Mouse (Mus musculus) lung, embryonic 16.5 days (tissue): ENCODE measurements around the gene Vmn1r123. TPM values are rescaled to one million over a fixed set of nuclear protein-coding genes. Genes with fewer than 3 reads are reported as not detected.
"Not testable (repeated sequence)": the region's sequence is repeated elsewhere in the genome, so short reads cannot be mapped to it uniquely, and the experiment has no call there.

Source experiments
- ATAC-seq: fragments of 200-750 bp; cut with Nextera tagmentation; 2 replicates; pipeline ENCODE4 v1.8.0; 2017; ENCODE audit warnings: low read depth, mild to moderate bottlenecking, moderate library complexity
- H3K27ac ChIP-seq: fragments of 300-500 bp; sonication (generic); 2 replicates; pipeline ENCODE4 v1.5.1; 2014; ENCODE audit warnings: mild to moderate bottlenecking, control low read depth, low read length
- H3K27me3 ChIP-seq: fragments of 300-500 bp; sonication (generic); 2 replicates; pipeline ENCODE4 v1.6.1; 2014; ENCODE audit warnings: low read depth, low read length, mixed read lengths; ENCODE audit not compliant: control insufficient read depth, insufficient read depth
- H3K36me3 ChIP-seq: fragments of 300-500 bp; sonication (generic); 2 replicates; pipeline ENCODE4 v1.6.1; 2014; ENCODE audit warnings: low read length; ENCODE audit not compliant: control insufficient read depth, insufficient read depth
- H3K4me1 ChIP-seq: fragments of 300-500 bp; sonication (generic); replicated peaks from 2 replicates; pipeline ENCODE4 v1.6.1; 2014; ENCODE audit warnings: low read length, mixed read lengths; ENCODE audit not compliant: control insufficient read depth, insufficient read depth
- H3K4me2 ChIP-seq: fragments of 300-500 bp; sonication (generic); 2 replicates; pipeline ENCODE4 v1.6.1; 2014; ENCODE audit warnings: low read depth, low read length, control low read depth
- H3K4me3 ChIP-seq: fragments of 300-500 bp; sonication (generic); 2 replicates; pipeline ENCODE4 v1.5.1; 2014; ENCODE audit warnings: mild to moderate bottlenecking, low read length, control low read depth
- H3K9ac ChIP-seq: fragments of 300-500 bp; sonication (generic); 2 replicates; pipeline ENCODE4 v1.6.1; 2014; ENCODE audit warnings: low read length, control low read depth
- H3K9me3 ChIP-seq: fragments of 300-500 bp; sonication (generic); 2 replicates; pipeline ENCODE4 v1.6.1; 2016; ENCODE audit warnings: low read length; ENCODE audit not compliant: control insufficient read depth
- WGBS: fragments of 180-500 bp; shearing (Covaris S2); extraction: QIAGEN DNeasy Blood & Tissue Kit; methylation state at CpG from one replicate; pipeline ENCODE4 v1.1.7; 2014; 5-methylcytosine and 5-hydroxymethylcytosine counted together
- polyA plus RNA-seq: library from polyadenylated mRNA; unstranded; fragments of >200 nt; fragmentation: Nextera tagmentation; extraction: Ambion mirVana; gene quantifications from 2 replicates; pipeline ENCODE4 v1.2.1, GENCODE M21; 2015

Gene Vmn1r123
- polyA plus RNA-seq: not detected in 2 replicates

GRCm38 (mm10) chr7:21161885-21162284, at the start of gene Vmn1r123:
TSS of gene Vmn1r123 (plus strand) at chr7:21162185.
- H3K4me2 ChIP-seq, H3K4me3 ChIP-seq, H3K9ac ChIP-seq, H3K9me3 ChIP-seq, H3K4me1 ChIP-seq, H3K27me3 ChIP-seq, H3K36me3 ChIP-seq, H3K27ac ChIP-seq, ATAC-seq: not testable (repeated sequence)
- WGBS: 0% methylated on average over 1 of the region's 3 CpGs

- H3K36me3 ChIP-seq, H3K9me3 ChIP-seq, H3K4me3 ChIP-seq, H3K27me3 ChIP-seq, H3K9ac ChIP-seq, H3K4me1 ChIP-seq, H3K27ac ChIP-seq, H3K4me2 ChIP-seq, ATAC-seq: not testable (repeated sequence)
- WGBS: 42% methylated on average over 2 of the region's 3 CpGs
Measured at GRCm38 (mm10) chr7:21134028-21134427, 28.0 kb upstream of the Vmn1r123 start, which contains the start of gene Vmn1r122. TSS of gene Vmn1r122 (minus strand) at chr7:21134128.

DNA sequence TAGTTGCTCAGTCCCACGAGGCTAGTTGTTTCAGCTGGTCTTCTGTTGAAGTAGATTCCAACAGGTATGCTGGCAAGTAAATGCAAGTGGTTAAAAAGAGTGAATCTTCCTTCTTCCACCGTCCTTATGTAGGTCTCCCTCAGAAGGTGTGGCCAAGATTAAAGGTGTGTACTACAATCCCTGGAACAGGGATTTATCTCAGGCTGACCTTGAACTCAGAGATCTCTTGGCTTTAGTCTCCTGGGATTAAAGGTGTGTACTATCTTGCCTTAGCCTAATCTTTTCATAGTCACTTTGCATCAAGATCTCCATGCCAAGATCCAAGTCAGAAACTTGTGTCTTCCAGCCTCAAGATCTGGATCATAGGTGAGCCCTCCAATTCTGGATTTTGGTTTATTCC, 28.3 kb downstream of the Vmn1r123 start, which contains the start of gene Gm5157:
Gm5157 (minus strand) TSS at position 101 of the 400 bp plus-strand sequence.
- H3K9ac ChIP-seq, H3K4me1 ChIP-seq, H3K27ac ChIP-seq, H3K4me2 ChIP-seq, H3K27me3 ChIP-seq, H3K36me3 ChIP-seq, H3K9me3 ChIP-seq, ATAC-seq, H3K4me3 ChIP-seq: not testable (repeated sequence)
- WGBS: 10% methylated on average over 1 of the region's 2 CpGs

Other genes starting within 250 kb of the Vmn1r123 start
- not detected in 2 replicates for gene Vmn1r118, start 249.8 kb upstream of the Vmn1r123 start, polyA plus RNA-seq
- not detected in 2 replicates for gene Vmn1r119, start 149.7 kb upstream of the Vmn1r123 start, polyA plus RNA-seq
- gene Vmn1r120, start 108.4 kb upstream of the Vmn1r123 start, polyA plus RNA-seq: not detected in 2 replicates
- gene Vmn1r121, start 63.7 kb upstream of the Vmn1r123 start, polyA plus RNA-seq: not detected in 2 replicates
- gene Vmn1r122, start 28.1 kb upstream of the Vmn1r123 start, polyA plus RNA-seq: not detected in 2 replicates
- not detected in 2 replicates for gene Gm5157, start 28.2 kb downstream of the Vmn1r123 start, polyA plus RNA-seq
- gene Vmn1r124, start 98.4 kb downstream of the Vmn1r123 start, polyA plus RNA-seq: not detected in 2 replicates
- not detected in 2 replicates for gene Vmn1r125, start 110.0 kb downstream of the Vmn1r123 start, polyA plus RNA-seq
- gene Vmn1r126, start 139.3 kb downstream of the Vmn1r123 start, polyA plus RNA-seq: not detected in 2 replicates
- gene Vmn1r127, start 157.7 kb downstream of the Vmn1r123 start, polyA plus RNA-seq: not detected in 2 replicates
- gene Vmn1r128, start 187.2 kb downstream of the Vmn1r123 start, polyA plus RNA-seq: not detected in 2 replicates
- not detected in 2 replicates for gene Vmn1r129, start 199.1 kb downstream of the Vmn1r123 start, polyA plus RNA-seq